8 mouse cellular contexts compared by ENCODE assay signal in the genomic region with DNA sequence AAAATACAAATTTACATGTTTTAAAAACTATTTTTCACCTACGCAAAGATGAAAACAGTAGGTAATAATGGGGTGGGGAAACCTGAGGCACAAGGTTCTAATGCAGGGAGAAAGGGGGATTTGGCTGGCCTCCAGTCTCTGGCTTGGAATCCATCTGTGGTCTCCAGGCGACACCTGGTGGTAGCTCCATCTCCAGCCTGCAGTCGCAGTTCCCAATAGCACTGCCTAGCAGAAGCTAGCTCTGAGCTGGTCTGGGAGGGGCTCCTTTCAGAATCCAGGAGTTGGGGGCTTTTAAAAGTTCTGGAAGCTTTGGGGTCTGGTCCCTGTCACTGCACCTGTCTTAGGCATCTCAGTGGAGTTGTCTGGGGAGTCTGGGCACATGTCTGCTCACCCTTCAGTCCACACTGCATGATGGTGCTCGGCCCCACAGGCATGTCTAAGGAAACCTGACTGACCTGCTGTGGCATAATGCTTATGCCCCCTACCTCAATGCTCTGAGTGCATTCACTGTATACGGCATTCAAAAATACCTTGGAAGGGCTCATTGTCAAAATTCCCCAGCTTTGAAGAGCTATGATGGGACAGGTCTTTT. TPM values are rescaled to one million over a fixed set of nuclear protein-coding genes. Genes with fewer than 3 reads are reported as not detected.
A peak's percentile ranks its signal among the peaks of the same experiment; 100 is the strongest.
DNase-seq lines count a peak whose midpoint lies in the region; ATAC-seq and TF ChIP-seq lines count a peak whose summit lies in the region.
"Had no signal": no experiment of that assay in that cellular context is flagged by ENCODE, and none has a peak within 500 bp of the region (broad histone marks: within the 10 kb centered on the region; RNA-seq: fewer than 3 reads in every experiment).

No protein-coding gene starts in this region.

- no peak overlapping the region for H3K27ac ChIP-seq in MEL (ENCODE audit: control insufficient read depth, low read depth, low read length)
- H3K27ac ChIP-seq in forebrain, embryonic 13.5 days: no peak overlapping the region
- H3K27ac ChIP-seq in hindbrain, postnatal 0 days: no peak overlapping the region
- H3K27ac ChIP-seq in limb, embryonic 12.5 days: no peak overlapping the region

- no peak for DNase-seq in MEL (ENCODE audit: low read depth, low spot score)
- DNase-seq in adrenal gland, postnatal 36 days: peak; percentile 68 to 74
- peak; percentile 87 for DNase-seq in hindbrain, postnatal 0 days (ENCODE audit: low spot score)
- peak; percentile 80 for DNase-seq in naive thymus-derived CD4-positive, alpha-beta T cell, adult 2 months (ENCODE audit: low read depth)
- DNase-seq in spleen, postnatal 4 days (ENCODE audit: low spot score in 2 of 2): peak; percentile 34 to 76

- peak; percentile 73 for ATAC-seq in forebrain, embryonic 13.5 days
- ATAC-seq in hindbrain, postnatal 0 days: peak; percentile 64
- ATAC-seq in limb, embryonic 12.5 days (ENCODE audit: insufficient number of reproducible peaks, insufficient read depth, low FRiP score, low TSS enrichment, low read depth): peak; percentile 16; the same call in 1 of the 2 replicates

- no peaks in the 10 kb centered on the region for H3K36me3 ChIP-seq in MEL (ENCODE audit: control insufficient read depth in 1 of 2, insufficient read depth in 2 of 2, low read length in 2 of 2)
- H3K36me3 ChIP-seq in forebrain, embryonic 13.5 days (ENCODE audit: poor library complexity, severe bottlenecking): no peaks in the 10 kb centered on the region
- H3K36me3 ChIP-seq in hindbrain, postnatal 0 days (ENCODE audit: insufficient read depth, low read length): no peaks in the 10 kb centered on the region
- no peaks in the 10 kb centered on the region for H3K36me3 ChIP-seq in limb, embryonic 12.5 days

- H3K9ac ChIP-seq in MEL (ENCODE audit: control insufficient read depth, low read depth, low read length, poor library complexity, severe bottlenecking): no peak overlapping the region
- H3K9ac ChIP-seq in forebrain, embryonic 13.5 days: no peak overlapping the region
- H3K9ac ChIP-seq in hindbrain, postnatal 0 days (replicated peaks; ENCODE audit: low read length): no peak overlapping the region
- H3K9ac ChIP-seq in limb, embryonic 12.5 days (replicated peaks): no peak overlapping the region

- peak in 2 of 3 experiments; percentile 31 to 53; a peak in 3 of 6 replicates for TF ChIP-seq CTCF in MEL (IDR thresholded peaks at IDR 0.05 in 2 of 3, conservative IDR thresholded peaks at IDR 0.05 in 1 of 3; ENCODE audit: control insufficient read depth in 1 of 3, insufficient read depth in 1 of 3, low read depth in 2 of 3, low read length in 3 of 3, poor library complexity in 1 of 3, severe bottlenecking in 1 of 3)
- TF ChIP-seq CTCF in hindbrain, postnatal 0 days (IDR thresholded peaks at IDR 0.05; ENCODE audit: low read depth): peak; percentile 97

- no peak for TF ChIP-seq EP300 in MEL (IDR thresholded peaks at IDR 0.05; ENCODE audit: low read depth in 1 of 2, low read length in 2 of 2)

- no peak overlapping the region for H3K4me2 ChIP-seq in forebrain, embryonic 13.5 days
- no peak overlapping the region for H3K4me2 ChIP-seq in hindbrain, postnatal 0 days (ENCODE audit: low read depth, low read length)
- no peak overlapping the region for H3K4me2 ChIP-seq in limb, embryonic 12.5 days

- no peak for TF ChIP-seq POLR2A in MEL (IDR thresholded peaks at IDR 0.05; ENCODE audit: control insufficient read depth in 1 of 2, insufficient read depth in 1 of 2, low read depth in 1 of 2, low read length in 2 of 2, poor library complexity in 1 of 2)

- peak; percentile 40 for TF ChIP-seq RAD21 in MEL (IDR thresholded peaks at IDR 0.05; ENCODE audit: low read depth, low read length)

- H3K4me3 ChIP-seq in MEL (ENCODE audit: control insufficient read depth in 1 of 2, insufficient read depth in 1 of 2, low read depth in 2 of 2, low read length in 2 of 2): no peak overlapping the region
- H3K4me3 ChIP-seq in forebrain, embryonic 13.5 days: no peak overlapping the region
- H3K4me3 ChIP-seq in hindbrain, postnatal 0 days (ENCODE audit: low read length): no peak overlapping the region
- no peak overlapping the region for H3K4me3 ChIP-seq in limb, embryonic 12.5 days (replicated peaks)

- H3K27me3 ChIP-seq in MEL (ENCODE audit: control insufficient read depth in 1 of 2, insufficient read depth in 2 of 2, low read length in 2 of 2): no peaks in the 10 kb centered on the region; a peak in 1 of 4 replicates
- H3K27me3 ChIP-seq in forebrain, embryonic 13.5 days: no peaks in the 10 kb centered on the region
- no peaks in the 10 kb centered on the region for H3K27me3 ChIP-seq in hindbrain, postnatal 0 days (ENCODE audit: insufficient read depth, low read length)
- H3K27me3 ChIP-seq in limb, embryonic 12.5 days: 0 out of 2 replicates have a peak, but pooled peaks cover 3% of the 10 kb centered on the region

- WGBS in forebrain, embryonic 13.5 days: 41% methylated on average over 5 of the region's 5 CpGs
- 45% methylated on average over 5 of the region's 5 CpGs for WGBS in hindbrain, postnatal 0 days
- WGBS in limb, embryonic 12.5 days: 40% methylated on average over 5 of the region's 5 CpGs

- H3K79me2 ChIP-seq in MEL (ENCODE audit: control insufficient read depth, insufficient read depth, low read length, poor library complexity): no peaks in the 10 kb centered on the region

- H3K9me3 ChIP-seq in MEL (replicated peaks; ENCODE audit: insufficient read depth, low read length): no peaks in the 10 kb centered on the region
- no peaks in the 10 kb centered on the region for H3K9me3 ChIP-seq in forebrain, embryonic 13.5 days (replicated peaks)
- no peaks in the 10 kb centered on the region for H3K9me3 ChIP-seq in hindbrain, postnatal 0 days (ENCODE audit: low read length)
- H3K9me3 ChIP-seq in limb, embryonic 12.5 days: no peaks in the 10 kb centered on the region

- H3K4me1 ChIP-seq in MEL (ENCODE audit: control insufficient read depth in 1 of 2, insufficient read depth in 2 of 2, low read length in 2 of 2): no peaks in the 10 kb centered on the region
- H3K4me1 ChIP-seq in forebrain, embryonic 13.5 days: no peaks in the 10 kb centered on the region
- no peaks in the 10 kb centered on the region for H3K4me1 ChIP-seq in hindbrain, postnatal 0 days (ENCODE audit: insufficient read depth, low read length)
- H3K4me1 ChIP-seq in limb, embryonic 12.5 days (replicated peaks): peaks cover 19% of the 10 kb centered on the region

TF ChIP-seq in MEL, 35 proteins besides CTCF, POLR2A, EP300 and RAD21:
- TF ChIP-seq MYC (IDR thresholded peaks at IDR 0.05; ENCODE audit: low read depth, low read length) (no peak), ZC3H11A (IDR thresholded peaks at IDR 0.05; ENCODE audit: low read depth, low read length) (peak; percentile 25; the same call in 1 of the 2 replicates), SMC3 (IDR thresholded peaks at IDR 0.05; ENCODE audit: low read depth, low read length) (peak; percentile 37), MAFK (IDR thresholded peaks at IDR 0.05; ENCODE audit: borderline replicate concordance, low read depth, low read length) (no peak)

RNA-seq across cellular contexts. Expression of gene Ankrd60, which starts 16.2 kb away (rescaled TPM):
- total RNA-seq in MEL (2012; rRNA removed): not detected in 2 replicates
- polyA plus RNA-seq in MEL (2012; ENCODE audit: insufficient read depth in 1 of 2, insufficient read length in 2 of 2, low read depth in 1 of 2, low replicate concordance in 2 of 2, missing spikeins in 1 of 2): not detected
- not detected for total RNA-seq in adrenal gland, postnatal 36 days (2021)
- polyA plus RNA-seq in forebrain, embryonic 13.5 days (2015; fragmentation: Nextera tagmentation; extraction: Ambion mirVana): not detected in 2 replicates
- not detected in 2 replicates for total RNA-seq in hindbrain, postnatal 0 days (2014; rRNA removed)
- not detected in 2 replicates for polyA plus RNA-seq in hindbrain, postnatal 0 days (2015; fragmentation: Nextera tagmentation; extraction: Ambion mirVana)
- polyA plus RNA-seq in limb, embryonic 12.5 days (2016; fragmentation: Nextera tagmentation; extraction: Ambion mirVana): not detected in 2 replicates
- polyA plus RNA-seq: large intestine, adult 2 months had no signal

RNA-seq across cellular contexts. Expression of gene 1700021F07Rik, which starts 39.6 kb away (rescaled TPM):
- not detected in 2 replicates for total RNA-seq in MEL (2012; rRNA removed)
- not detected for polyA plus RNA-seq in MEL (2012; ENCODE audit: insufficient read depth in 1 of 2, insufficient read length in 2 of 2, low read depth in 1 of 2, low replicate concordance in 2 of 2, missing spikeins in 1 of 2)
- total RNA-seq in adrenal gland, postnatal 36 days (2021): not detected
- polyA plus RNA-seq in forebrain, embryonic 13.5 days (2015; fragmentation: Nextera tagmentation; extraction: Ambion mirVana): not detected in 2 replicates
- total RNA-seq in hindbrain, postnatal 0 days (2014; rRNA removed): not detected in 2 replicates
- not detected in 2 replicates for polyA plus RNA-seq in hindbrain, postnatal 0 days (2015; fragmentation: Nextera tagmentation; extraction: Ambion mirVana)
- not detected in 2 replicates for polyA plus RNA-seq in limb, embryonic 12.5 days (2016; fragmentation: Nextera tagmentation; extraction: Ambion mirVana)
- polyA plus RNA-seq: large intestine, adult 2 months had no signal

Comparison
In these comparisons a context has a peak if more than half of its experiments do, and no peak if none do; other contexts are left out.
1. ATAC-seq: peak in every context shown above with its lines; median percentile 73 in forebrain, embryonic 13.5 days; 64 in hindbrain, postnatal 0 days; 16 in limb, embryonic 12.5 days.